ENCODE assay signal across 8 mouse cellular contexts in genomic region chr10:5207905-5208641, GRCm38 (mm10).
DNase-seq lines count a peak whose midpoint lies in the region; ATAC-seq and TF ChIP-seq lines count a peak whose summit lies in the region.

No protein-coding gene starts in this region.

- TF ChIP-seq POLR2A in kidney, adult 2 months (IDR thresholded peaks at IDR 0.05; ENCODE audit: low read depth, low read length), result no peak

- 37% methylated on average over 7 of the region's 7 CpGs for WGBS in kidney, adult 2 months

- no peaks in the 10 kb centered on the region for H3K36me3 ChIP-seq in kidney, adult 2 months (ENCODE audit: control insufficient read depth, insufficient read depth, low read length)

- H3K27ac ChIP-seq in kidney, adult 2 months (ENCODE audit: insufficient read depth, low read depth, low read length), result 0 out of 2 replicates have a peak overlapping the region, but pooled peaks have one; percentile 29

- peak; percentile 71 for DNase-seq in gastrocnemius, adult 18-20 months (ENCODE audit: low spot score)
- no peak for DNase-seq in gastrocnemius, postnatal 10 days
- DNase-seq in fibroblast of lung, adult 2 months (ENCODE audit: low read depth), result peak; percentile 40
- peak; percentile 64 for DNase-seq in kidney, adult 2 months
- DNase-seq in lung, postnatal 14 days, result peak; percentile 26
- DNase-seq in thymus, postnatal 36 days, result no peak
- DNase-seq in cerebellum, adult 8-10 months, result no peak

- H3K27me3 ChIP-seq in kidney, adult 2 months (replicated peaks; ENCODE audit: control insufficient read depth, insufficient read depth, low read length), result no peaks in the 10 kb centered on the region

- no peak for ATAC-seq in cerebellum, adult (ENCODE audit: insufficient number of reproducible peaks, low FRiP score, low TSS enrichment)

- H3K4me1 ChIP-seq in kidney, adult 2 months (ENCODE audit: control insufficient read depth, insufficient read depth, low read length), result no peaks in the 10 kb centered on the region

- H3K4me3 ChIP-seq in kidney, adult 2 months (ENCODE audit: insufficient read depth, low read depth, low read length), result no peak overlapping the region

- TF ChIP-seq CTCF in kidney, adult 2 months (conservative IDR thresholded peaks at IDR 0.05; ENCODE audit: insufficient read depth, insufficient read length, low read depth, low read length), result no peak

Comparison
In these comparisons a context has a peak if more than half of its experiments do, and no peak if none do; other contexts are left out.
1. DNase-seq: peak in gastrocnemius, adult 18-20 months (single experiment), fibroblast of lung, adult 2 months (single experiment), kidney, adult 2 months (single experiment) and lung, postnatal 14 days (single experiment); none in gastrocnemius, postnatal 10 days (single experiment), thymus, postnatal 36 days (0 of 2) and cerebellum, adult 8-10 months (single experiment).